Mouse (Mus musculus) forebrain, embryonic 16.5 days (tissue): ENCODE measurements around the gene Lancl2. TPM values are rescaled to one million over a fixed set of nuclear protein-coding genes. Genes with fewer than 3 reads are reported as not detected.

Source experiments
- ATAC-seq: fragments of 200-750 bp; cut with Nextera tagmentation; 2 replicates; pipeline ENCODE4 v1.8.0; 2017; ENCODE audit warnings: mild to moderate bottlenecking, moderate library complexity
- H3K27ac ChIP-seq: fragments of 300-500 bp; sonication (generic); 2 replicates; pipeline ENCODE4 v1.5.1; 2014; ENCODE audit warnings: low read length, control low read depth
- H3K27me3 ChIP-seq: fragments of 300-500 bp; sonication (generic); replicated peaks from 2 replicates; pipeline ENCODE4 v1.6.1; 2014; ENCODE audit warnings: low read length; ENCODE audit not compliant: control insufficient read depth, insufficient read depth
- H3K36me3 ChIP-seq: fragments of 300-500 bp; sonication (generic); 2 replicates; pipeline ENCODE4 v1.6.1; 2014; ENCODE audit not compliant: control insufficient read depth, insufficient read depth
- H3K4me1 ChIP-seq: fragments of 300-500 bp; sonication (generic); replicated peaks from 2 replicates; pipeline ENCODE4 v1.6.1; 2014; ENCODE audit warnings: low read length; ENCODE audit not compliant: control insufficient read depth, insufficient read depth
- H3K4me2 ChIP-seq: fragments of 300-500 bp; sonication (generic); 2 replicates; pipeline ENCODE4 v1.6.1; 2014; ENCODE audit warnings: mild to moderate bottlenecking, low read length, control low read depth
- H3K4me3 ChIP-seq: fragments of 300-500 bp; sonication (generic); replicated peaks from 2 replicates; pipeline ENCODE4 v1.5.1; 2014; ENCODE audit warnings: mild to moderate bottlenecking, low read length, control low read depth
- H3K9ac ChIP-seq: fragments of 300-500 bp; sonication (generic); replicated peaks from 2 replicates; pipeline ENCODE4 v1.6.1; 2014; ENCODE audit warnings: low read depth, low read length, control low read depth
- H3K9me3 ChIP-seq: fragments of 300-500 bp; sonication (generic); 2 replicates; pipeline ENCODE4 v1.6.1; 2016; ENCODE audit warnings: low read length; ENCODE audit not compliant: control insufficient read depth
- WGBS: fragments of 180-500 bp; shearing (Covaris S2); extraction: QIAGEN DNeasy Blood & Tissue Kit; methylation state at CpG from one replicate; pipeline ENCODE4 v1.1.7; 2014; 5-methylcytosine and 5-hydroxymethylcytosine counted together
- polyA plus RNA-seq: library from polyadenylated mRNA; unstranded; fragments of >200 nt; fragmentation: Nextera tagmentation; extraction: Ambion mirVana; gene quantifications from 2 replicates; pipeline ENCODE4 v1.2.1, GENCODE M21; 2015

The Lancl2 gene
- polyA plus RNA-seq, 1 experiment from 2014 or later: 92.6 TPM

DNA sequence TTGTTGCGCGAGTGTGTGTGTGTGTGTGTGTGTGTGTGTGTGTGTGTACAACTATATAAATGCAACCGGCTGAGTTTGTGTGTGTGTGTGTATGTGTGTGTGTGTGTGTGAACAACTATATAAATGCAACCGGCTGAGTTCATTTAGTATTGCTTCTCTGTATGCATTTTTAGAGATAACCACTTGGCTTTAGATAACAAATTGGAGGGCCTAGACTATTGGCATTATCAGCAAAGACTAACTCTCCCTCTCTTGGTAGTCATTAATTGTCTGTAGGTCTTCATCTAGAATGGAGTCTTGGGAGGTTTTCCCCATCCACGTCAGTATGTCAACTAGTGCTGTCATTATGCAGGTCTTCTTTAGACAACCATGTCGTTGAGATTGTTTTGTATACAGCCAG is 85.0 kb downstream of the Lancl2 start:
- 97% methylated on average over 6 of the region's 6 CpGs for WGBS
- H3K36me3 ChIP-seq: peaks cover 7% of the 10 kb centered on the region
- H3K4me3 ChIP-seq: no peak overlapping the region
- H3K27ac ChIP-seq: no peak overlapping the region
- H3K9me3 ChIP-seq: no peaks in the 10 kb centered on the region
- H3K27me3 ChIP-seq: no peaks in the 10 kb centered on the region
- H3K9ac ChIP-seq: no peak overlapping the region
- no peak for ATAC-seq
- no peaks in the 10 kb centered on the region for H3K4me1 ChIP-seq
- no peak overlapping the region for H3K4me2 ChIP-seq

Other genes with a start within 250 kb of the Lancl2 start
- 8.0 and 8.9 TPM in 2 replicates for gene Ppm1k, start 167.1 kb upstream of the Lancl2 start, polyA plus RNA-seq
- gene Herc6, start 121.5 kb upstream of the Lancl2 start, polyA plus RNA-seq: 1.1 and 1.2 TPM in 2 replicates
- 9.1 and 9.4 TPM in 2 replicates for gene Pyurf, start 10.5 kb upstream of the Lancl2 start, polyA plus RNA-seq
- 186 and 203 TPM in 2 replicates for gene Vopp1, start 122.6 kb downstream of the Lancl2 start, polyA plus RNA-seq
- gene Vmn1r21, start 147.8 kb downstream of the Lancl2 start, polyA plus RNA-seq: not detected in 2 replicates
- gene Vmn1r22, start 205.5 kb downstream of the Lancl2 start, polyA plus RNA-seq: not detected in 2 replicates
- not detected in 2 replicates for gene Vmn1r23, start 224.3 kb downstream of the Lancl2 start, polyA plus RNA-seq